Mouse (Mus musculus) NIH3T3 (cell line): ENCODE measurements around the gene Tgm1.
A peak's percentile ranks its signal among the peaks of the same experiment; 100 is the strongest.

Experiments used
- DNase-seq: peaks from one replicate; pipeline ENCODE4 v3.0.0-alpha.2; 2012; ENCODE audit warnings: low read depth

Gene Tgm1

DNA sequence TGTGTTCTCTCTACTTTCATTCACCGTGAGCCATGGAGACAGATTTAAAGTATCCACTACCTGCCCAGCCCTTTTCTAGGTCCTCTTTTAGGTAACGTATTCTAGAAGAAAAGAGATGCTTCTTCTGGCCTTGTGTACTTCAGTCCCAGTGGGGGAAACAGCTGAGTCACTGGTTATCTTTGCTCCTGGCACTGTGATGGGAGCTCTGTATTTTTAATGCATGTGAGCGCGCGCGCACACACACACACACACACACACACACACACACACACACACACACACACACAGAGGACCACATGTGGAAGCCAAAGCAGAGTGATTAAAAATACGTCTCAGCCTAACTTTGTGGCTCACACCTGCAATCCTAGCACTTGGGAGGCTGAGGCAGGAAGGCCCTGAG is 9.7 kb upstream of the Tgm1 start:
- DNase-seq: no peak

DNA sequence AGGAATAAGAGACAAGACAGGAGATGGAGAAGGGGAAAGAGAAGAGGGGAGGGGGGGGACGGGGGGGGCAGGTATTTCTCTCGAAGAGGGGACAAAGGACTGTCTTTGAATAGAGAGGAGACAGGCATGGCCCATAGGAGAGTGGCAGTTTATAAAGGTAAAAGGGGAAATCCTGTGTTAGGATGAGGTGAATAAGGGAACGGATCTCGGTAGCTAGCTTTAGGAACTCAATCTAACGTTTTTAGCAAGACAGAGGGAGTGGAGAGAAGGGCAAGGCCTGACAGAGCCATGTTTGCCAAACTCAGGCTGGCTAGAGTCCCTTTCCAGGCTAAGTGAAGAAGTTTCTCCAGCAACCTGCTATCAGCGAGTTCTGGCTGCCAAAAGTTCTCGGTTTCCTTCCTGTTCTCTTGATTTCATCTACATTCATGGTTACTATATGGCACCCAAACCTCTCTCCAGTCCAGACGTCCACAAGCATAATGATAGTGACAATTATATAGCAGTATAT is 8.8 kb upstream of the Tgm1 start:
- no peak for DNase-seq

DNA sequence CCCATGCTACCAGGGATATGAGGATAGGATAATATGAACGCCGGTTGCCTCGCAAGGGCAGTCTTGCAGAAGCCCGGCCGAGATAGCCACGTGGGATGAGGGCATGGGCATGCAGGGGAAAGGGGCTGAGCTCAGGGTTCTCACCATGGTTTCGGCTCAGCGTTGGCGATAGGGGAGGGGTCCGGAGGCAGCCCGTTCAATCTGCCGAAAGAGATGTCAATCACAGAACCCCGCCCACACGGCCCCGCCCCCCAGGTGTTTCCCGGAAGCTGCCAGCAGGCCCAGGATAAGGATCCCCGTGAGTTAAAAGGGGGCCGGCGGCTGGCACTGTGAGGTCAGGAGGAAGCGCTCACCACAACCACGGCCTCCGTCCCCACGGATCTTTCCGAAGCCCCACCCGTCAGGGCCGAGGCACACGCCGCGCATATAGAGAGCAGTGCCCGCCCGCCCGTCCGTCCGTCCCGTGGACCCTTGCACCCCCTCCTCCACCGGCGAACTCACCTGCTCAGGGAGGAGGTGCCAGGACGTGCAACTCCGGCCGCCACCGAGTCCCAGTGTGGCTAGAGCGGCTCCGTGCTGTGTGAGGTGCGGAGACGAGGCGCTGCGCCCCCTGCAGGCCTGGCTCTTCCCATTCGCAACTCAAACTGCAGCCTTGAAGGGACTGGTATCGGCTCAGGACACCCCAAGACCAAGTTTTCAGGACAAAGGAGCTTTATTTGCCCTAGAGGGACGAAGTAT is 8.1 kb upstream of the Tgm1 start, which contains the start of gene Rabggta:
Rabggta (minus strand) TSS at position 564 of the 738 bp plus-strand sequence.
- peak; percentile 94 for DNase-seq

DNA sequence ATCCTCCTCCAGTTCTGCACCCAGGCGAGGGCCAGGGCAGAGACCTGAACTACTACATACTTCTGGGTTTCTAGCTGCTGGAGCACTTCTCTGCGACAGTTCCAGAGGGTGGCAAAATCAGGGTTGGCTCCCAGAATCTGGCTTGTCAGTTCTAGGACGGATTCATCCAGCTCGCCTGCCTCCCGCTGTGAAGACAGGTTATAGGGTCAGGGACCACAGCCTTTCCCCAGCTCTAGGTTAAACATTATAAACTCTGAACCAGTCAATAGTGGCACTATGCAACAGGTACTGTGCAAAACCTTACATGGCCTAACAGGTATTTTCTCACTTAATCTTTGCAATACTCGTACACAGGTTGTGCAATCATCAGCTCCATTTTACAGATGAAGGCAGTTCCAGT is 7.3 kb upstream of the Tgm1 start:
- no peak for DNase-seq

DNA sequence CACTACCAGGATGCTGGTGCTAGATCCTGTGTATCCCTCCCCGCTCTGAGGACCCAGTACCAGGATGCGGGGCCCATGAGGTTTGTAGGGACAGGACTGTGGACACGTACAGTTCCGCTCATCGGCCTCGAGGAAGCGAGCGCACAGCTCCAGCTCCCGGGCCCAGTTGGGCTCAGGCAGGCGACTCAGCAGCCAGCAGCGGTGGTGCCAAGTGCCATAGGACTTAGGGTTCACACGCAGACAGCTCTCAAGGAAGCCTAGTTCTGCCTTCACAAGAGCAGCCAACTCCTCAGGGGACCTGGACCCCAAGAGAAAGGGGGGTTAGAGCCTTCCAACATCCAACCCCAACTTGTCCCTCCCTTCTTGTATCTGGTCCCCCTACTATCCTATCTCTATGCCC is 6.9 kb upstream of the Tgm1 start:
- DNase-seq: no peak

DNA sequence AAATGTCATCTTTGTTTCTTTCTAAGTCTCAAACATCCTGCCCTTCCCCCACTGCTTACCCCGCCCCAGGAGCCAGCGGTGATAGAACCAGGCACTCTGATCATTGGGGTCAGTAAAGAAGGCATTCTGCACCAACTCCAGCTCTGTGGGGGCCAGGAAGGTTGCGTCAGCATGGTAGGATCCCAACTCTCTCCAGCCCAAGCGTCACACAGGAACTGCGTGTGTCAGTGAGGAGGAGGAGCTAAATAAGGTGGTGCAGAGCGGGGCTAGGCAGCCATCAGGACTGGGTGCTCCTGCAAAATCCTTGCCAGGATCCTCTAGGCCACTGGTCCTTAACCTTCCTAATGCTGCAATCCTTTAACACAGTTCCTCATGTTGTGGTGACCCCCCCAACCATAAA is 6.0 kb upstream of the Tgm1 start:
- no peak for DNase-seq

DNA sequence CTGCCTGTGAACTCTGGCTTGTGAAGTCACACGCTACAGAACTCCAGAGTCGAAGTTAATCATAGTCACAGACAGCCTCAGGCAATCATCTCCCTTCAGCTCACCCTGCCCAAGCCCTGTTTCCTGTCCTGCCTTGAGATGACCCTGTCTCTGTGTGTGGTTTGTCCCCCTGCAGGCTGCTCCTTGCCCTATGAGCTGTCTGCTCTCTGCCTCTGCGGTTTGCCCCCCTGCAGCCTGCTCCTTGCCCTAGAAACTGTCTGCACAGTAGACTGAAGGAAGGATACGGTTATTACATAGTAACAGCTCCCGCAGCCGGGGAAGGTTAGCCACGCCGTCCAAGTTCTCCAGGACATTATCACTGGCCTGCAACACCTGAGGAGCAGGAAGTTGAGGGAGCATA is 3.2 kb upstream of the Tgm1 start:
- DNase-seq: no peak

DNA sequence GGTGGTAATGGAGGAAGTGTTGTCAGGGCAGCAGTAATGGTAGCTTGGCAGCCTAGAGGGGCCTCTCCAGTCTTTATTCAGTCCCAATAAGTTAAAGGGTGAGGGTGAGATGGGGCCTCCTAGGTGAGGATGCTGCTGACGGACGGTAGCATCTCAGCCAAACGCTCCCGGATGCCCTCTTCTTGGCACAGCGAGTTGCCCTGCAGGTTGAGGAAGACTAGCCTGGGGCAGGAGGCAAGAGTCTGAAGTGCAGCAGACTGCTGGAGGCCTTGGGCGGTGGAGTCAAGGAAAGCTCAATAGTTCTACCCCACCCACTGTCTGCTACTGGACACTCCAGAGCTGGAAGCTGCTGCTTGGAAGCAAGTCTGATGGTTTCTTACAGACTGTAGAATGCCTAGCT is 2.5 kb upstream of the Tgm1 start:
- DNase-seq: no peak

DNA sequence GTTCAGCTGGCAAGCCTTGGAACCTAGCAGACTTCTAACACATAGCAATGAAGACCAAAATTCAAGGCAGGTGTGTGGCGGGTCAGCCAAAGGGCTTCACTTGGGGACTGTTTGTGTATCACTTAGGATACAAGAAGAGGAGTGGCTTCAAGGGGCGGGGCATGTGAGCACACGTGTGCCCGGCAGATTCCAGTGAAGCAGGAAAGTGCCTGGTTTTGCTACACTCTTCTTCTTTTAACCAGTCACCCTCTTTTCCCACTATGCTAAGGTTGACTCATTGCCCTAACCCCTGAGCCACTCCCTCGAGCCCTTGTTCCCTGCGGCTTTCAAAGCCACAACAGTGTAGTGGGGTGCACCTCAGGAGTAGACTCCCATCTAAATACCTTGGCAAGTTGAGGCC is 1.2 kb upstream of the Tgm1 start:
- peak; percentile 37 for DNase-seq

DNA sequence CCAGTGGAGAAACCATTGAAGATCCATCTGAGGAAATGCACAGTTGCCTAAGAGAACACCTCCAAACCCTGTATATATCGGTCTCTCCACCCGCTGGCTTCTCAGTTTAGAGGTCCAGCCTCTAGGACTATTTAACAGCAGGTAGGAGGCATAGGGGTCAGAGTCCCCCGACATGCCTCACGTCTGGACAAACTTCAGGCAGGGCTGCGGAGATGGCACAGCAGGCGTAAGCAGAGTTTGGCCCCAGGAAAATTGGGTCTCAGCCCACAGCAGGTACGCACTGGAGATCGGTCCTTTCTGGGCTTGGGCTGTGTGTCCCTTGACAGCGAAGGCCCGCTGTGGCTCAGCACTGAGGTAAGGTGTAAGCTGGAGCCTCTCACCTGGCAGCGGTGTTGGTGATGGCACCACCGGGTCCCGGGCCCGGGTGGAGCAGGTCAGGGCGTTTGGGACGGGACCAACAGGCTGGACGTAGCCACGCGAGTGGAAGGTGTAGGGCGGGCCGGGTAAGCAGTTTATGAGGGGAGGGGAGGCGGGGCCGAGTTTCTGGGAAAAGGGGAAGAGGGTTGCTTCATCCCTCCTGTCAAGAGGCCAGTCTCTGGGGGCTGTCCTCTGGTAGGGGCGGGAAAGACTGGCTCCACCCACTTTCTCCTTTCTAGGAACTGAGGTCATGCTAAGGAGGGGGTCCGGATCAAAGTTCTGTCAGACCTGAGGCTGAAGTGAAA is 558 bp downstream of the Tgm1 start:
- no peak for DNase-seq

DNA sequence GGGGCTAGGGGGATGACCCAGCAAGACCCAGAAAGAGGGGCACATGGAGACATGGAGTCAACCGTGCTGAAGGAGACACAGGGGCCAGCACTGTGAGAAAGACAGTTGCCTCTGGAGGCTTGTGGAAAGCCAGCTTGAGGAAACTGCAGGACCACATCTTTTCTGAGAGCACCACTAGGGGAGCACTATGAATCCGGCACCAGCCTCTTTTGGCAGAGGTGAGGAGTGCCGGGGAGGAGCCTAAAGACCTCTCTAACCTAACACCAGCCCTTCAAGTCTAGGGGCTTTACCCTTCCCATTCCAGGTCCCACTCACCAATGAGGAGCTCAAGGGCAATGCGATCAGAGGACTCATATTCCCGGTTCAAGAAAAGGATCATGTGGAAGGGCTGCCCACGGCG is 1.9 kb downstream of the Tgm1 start:
- DNase-seq: no peak

DNA sequence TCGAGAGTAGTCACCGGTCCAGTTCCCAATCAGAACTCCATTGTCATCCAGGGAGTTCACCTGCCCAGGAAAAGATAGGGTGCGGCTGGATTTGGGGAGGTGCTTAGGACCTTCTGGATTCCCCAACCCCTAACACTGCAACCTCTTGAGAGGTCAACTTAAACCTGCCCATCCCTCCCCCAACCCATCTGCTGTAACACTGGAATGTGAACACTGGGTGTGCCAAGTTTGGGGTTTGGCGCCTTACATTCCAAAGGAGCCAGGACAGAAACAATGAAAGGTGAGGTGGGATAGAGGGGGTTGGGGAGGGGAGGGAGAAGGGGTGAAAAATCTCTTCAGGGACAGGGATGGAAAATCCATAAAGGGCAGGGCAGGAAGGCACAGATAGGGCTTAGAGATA is 4.2 kb downstream of the Tgm1 start:
- DNase-seq: no peak

DNA sequence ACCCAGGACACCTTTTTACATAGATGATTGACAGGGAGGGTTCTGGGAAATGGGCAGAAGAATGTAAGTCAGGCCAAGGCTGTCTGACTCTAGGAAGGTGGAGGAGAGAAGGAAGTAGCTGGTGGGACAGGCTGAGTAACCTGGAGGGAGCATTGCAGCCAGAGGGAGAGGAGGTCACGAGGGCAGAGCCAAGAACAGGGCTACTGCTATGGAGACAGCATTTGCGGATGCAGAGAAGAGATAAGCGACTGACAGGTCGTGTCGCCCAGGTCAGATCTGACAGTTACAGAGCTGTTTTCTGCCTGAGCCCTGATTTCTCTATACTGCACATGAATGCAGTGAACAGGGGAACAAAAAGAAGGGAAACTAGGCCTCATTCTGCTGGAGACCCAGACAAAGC is 6.3 kb downstream of the Tgm1 start:
- DNase-seq: no peak

DNA sequence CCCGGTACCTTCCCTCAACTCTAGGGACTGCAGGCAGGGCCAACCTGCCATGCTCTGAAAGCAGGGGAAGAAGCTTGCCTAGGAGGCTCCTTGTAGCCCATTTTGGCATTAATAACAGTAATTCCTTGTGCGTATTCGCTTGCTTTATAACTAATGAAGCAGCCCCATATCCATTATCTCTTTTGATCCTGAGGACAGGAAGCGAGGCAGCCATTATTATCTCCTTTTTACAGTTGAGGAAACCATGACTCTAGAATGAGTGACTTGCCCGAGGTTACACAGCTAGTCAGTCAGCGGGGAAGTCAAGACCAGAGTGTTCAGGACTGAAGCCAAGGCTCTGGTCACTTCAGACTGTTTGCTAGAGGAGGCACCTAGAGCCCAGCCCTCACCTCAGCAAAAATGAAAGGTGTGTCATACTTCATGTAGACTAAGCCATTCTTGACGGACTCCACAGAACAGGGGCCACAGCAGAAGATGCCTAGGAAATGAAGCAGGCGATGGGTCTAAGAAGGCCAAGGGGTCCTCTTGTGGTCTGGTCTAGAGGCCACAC is 7.6 kb downstream of the Tgm1 start:
- DNase-seq: no peak

DNA sequence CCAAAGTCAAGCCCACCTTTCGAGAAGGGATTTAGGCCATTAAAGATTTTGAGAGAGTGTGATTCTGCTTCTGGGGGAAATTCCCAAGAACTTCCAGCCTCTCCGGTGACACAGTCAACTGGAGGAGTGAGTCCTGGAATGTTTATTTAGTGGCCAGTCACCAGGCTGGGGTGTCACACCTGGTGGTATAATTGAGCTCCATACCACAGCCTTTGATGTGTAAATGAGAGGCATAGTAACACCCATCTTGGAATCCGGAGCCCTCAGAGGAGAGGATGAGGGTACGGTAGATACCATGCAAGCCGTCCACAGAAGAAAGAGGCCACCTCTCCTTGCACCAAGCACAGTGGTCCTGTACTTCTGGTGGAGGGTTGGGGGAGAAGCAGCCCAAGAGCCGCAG is 11.0 kb downstream of the Tgm1 start:
- DNase-seq: no peak

DNA sequence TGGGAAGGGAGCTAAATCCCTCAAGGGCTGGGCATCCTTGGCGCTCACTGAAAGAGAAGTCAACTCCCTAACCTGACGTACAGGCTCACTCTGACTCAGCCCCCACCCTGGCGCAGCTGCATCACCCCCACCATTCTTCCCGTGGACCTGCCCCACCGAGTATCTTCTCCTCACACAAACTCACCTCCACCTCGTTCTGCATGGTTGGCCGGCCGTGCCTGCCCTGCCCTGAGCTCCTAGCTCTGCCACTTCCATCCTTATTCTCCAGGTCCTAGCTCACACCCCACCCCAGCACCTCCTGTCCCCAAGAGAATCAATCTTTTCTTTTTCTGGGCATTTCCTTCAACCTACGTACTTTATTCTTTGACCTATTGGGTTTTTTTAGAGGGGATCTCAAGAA is 12.6 kb downstream of the Tgm1 start:
- no peak for DNase-seq

DNA sequence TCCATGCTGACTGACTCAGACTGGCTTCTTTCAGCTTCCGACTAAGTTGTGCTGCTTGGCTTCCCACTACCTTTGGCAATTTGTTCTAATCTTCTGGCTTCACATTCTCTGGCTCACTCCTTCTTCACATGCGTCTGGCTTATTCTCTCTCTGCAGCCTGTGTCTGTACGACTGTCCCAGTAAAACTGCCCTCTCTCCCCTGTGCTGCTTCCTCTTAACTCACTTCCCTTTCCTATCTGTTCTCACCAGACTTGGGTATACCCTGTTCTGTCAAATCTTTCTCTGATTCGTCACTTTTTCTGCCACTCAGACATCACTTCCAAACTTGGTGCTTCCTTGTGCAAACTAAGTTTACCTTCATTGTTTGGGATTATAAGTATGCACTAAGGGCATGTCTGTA is 16.5 kb downstream of the Tgm1 start:
- DNase-seq: no peak

DNA sequence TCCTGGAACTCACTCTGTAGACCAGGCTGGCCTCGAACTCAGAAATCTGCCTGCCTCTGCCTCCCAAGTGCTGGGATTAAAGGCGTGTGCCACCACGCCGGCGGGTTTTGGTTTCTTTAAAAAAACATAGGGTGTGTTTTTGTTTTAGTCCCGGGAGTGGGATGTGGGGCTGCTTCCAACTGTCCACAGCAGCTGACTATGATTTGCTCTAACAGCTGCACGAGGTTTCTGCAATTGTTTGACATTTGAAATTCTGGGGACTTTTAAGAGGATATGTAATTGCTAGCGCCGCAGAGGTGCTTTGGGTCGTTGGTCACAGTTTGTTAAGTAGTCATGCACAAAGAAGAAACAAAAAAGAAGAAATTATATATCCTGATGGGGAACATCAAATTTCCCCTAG is 24.3 kb downstream of the Tgm1 start:
- no peak for DNase-seq

DNA sequence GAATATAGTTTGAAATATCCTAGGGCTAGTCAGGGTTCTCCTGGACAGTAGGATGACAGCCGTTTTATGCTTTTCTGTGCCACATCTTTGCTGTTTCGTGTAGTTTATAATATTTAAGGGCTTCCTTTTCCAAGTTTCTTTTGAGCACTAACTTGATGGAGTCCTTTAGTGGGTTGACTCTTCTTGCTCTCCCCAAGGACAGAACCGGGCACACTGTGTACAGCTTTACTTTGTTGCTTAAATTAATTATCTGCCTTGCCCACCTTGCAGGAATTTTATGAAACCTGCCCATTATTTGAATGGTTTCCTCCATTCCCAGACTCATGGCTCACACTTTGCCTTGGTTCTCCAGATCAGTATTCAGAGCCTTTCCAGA is 31.6 kb downstream of the Tgm1 start:
- no peak for DNase-seq

DNA sequence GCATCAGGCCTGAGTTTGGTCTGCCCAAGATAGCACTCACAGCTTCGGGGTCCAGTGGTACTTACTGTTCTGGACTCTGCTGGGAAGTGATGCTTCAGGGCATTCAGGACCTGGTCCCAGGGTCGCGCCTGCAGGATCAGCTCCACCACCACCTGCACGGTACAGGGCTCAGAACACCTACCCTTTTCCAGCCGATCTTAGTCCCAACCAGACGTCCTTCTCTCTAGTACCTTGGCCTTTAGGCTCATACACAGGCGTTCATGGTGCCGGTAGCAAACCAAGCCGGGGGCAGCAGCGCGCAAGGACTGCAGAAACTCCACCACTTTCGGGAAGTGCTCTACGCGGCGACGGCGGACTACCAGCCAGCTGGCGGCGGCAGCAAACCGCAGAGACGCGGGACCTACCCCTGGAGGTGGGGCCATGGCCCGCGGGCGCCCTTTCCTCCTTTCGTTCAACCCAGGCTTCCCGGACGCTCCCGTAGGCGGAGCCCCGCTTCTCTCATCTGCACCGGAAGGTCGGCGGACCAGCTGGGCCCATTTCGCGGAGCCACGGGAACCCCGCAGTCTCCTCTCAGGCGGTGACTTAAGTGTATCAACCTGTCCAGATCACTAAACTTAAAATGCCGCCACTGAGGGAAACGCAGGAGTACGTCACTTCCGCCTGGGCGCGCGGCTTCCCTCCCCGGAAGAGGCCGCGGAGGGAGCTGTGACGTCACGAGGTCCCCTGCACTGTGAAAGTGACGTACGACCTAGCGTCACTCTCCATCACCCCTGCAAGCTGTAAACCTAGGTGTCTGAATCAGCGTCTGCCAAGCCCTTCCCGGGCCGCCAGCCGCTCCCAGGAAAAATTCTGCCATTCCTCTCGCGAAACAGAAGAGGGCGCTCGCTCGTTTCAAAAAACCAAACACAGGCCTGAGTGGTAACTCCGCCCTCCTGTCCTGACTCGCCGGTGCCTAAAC is 32.3 kb downstream of the Tgm1 start, which contains the start of gene Tinf2:
Tinf2 (minus strand) TSS at position 661 of the 958 bp plus-strand sequence.
- DNase-seq: peak; percentile 97

DNA sequence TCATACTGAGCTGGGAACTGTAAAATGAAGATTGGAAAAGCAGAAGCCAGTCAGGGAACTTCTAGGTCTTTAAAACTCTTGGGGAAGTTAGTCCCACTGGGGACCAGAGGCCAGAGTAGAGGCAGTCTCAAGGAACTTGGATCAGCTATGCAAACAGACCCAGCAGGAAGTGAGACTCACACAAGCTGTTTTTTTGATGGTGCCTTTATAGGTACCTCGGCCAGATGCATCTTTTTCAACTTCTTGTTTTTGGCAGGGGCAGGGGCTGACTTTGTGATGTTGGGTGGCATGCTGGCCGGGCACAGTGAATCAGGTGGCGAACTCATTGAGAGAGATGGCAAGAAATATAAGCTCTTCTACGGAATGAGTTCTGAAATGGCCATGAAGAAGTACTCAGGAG is 36.1 kb downstream of the Tgm1 start:
- DNase-seq: no peak

DNA sequence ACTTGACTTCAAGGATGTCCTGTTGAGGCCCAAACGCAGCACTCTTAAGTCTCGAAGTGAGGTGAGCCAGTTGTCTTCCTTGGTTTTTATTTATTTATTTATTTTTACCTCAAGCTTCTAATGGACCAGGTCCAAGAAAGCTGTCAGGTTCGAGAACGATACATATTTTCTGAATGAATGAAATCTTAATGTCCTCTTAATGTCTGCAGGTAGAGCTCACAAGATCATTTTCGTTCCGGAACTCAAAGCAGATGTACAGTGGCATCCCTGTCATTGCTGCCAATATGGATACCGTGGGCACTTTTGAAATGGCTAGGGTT is 41.0 kb downstream of the Tgm1 start:
- no peak for DNase-seq
